Mouse (Mus musculus): Measurements from ENCODE around the gene Mesp2. TPM values are rescaled to one million over a fixed set of nuclear protein-coding genes. Genes with fewer than 3 reads are reported as not detected.

Gene Mesp2
- polyA plus RNA-seq, 1 experiment, result not detected

DNA sequence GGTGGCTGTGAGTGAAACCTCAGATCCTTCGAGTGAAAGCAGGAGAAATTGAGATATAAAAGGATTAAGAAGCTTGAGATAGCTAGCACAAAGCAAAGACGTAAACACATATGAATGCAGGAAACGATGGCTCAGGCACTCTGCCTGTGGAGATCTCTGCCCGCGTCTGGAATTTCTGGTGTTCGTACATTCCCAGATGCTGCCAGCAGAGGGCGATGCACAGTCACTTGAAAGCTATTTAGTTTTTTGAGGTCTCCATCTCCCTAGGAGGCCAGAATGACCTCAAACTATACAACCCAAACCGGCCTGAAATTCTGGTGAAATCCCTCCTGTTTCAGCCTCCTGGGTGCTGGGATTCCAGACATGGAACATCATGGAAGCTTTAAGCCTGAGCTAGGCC, 11.5 kb upstream of the Mesp2 start:
- no peak for TF ChIP-seq GATA1 (IDR thresholded peaks at IDR 0.05; ENCODE audit: low read length)

DNA sequence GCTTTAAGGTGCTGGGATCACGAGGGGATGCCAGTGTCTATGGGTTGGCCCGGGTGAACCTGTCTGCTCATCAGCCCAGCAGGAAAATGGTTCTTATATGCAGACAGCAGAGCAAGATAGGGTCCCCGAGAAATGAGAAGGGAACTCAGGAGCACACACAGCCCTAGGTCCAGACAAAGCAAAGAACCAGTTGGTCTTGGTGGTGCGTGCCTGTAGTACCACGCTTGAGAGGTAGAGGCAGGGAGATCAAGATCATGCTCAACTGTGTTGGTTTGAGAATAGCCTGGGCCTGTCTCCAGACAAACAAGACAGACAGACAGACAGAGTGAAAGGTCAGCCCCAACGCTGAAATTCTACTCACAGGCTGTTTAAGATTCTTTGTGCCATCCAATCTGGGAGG, 11.0 kb upstream of the Mesp2 start:
- TF ChIP-seq GATA1 (IDR thresholded peaks at IDR 0.05; ENCODE audit: low read length), result no peak

DNA sequence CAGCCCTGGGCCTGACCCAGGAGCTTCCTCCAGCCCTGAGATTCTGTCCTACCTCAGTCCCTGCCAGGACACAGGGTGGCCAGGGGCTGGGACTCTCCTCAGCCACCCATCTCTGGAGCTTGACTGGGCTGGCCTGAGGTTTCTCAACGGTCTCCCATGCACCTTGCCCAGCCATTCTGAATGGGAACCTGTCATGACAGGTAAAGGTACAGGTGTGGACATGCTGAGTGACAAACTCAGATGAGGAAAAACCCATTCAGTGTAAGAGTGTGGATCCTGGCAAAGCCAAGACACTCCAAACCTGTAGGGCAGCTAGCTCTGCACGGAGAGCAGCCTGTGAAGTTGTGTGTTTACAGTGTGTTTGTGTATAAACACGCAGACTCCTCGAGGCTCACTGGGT, 10.2 kb upstream of the Mesp2 start:
- TF ChIP-seq GATA1 (IDR thresholded peaks at IDR 0.05; ENCODE audit: low read length), result no peak

DNA sequence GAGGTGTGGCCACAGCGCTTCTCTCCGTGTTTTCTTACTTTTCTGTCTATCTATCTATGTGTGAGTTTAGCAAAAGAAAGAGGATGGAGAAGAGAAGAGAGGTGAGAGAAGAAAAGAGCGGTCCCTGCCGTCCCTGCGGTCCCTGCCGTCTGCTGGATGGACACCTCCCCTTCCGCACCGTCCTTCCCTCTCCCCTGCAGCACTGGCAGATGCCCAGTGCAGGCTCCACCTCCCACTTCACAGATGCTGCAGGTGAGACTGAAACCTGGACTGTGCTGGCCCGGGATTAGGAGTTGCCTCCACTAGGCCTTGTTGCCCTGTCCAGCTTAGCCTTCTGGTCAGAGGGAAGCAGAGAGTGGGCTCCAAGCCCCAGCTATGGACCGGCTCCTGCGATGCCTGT, 9.1 kb upstream of the Mesp2 start:
- TF ChIP-seq GATA1 (IDR thresholded peaks at IDR 0.05; ENCODE audit: low read length), result no peak

DNA sequence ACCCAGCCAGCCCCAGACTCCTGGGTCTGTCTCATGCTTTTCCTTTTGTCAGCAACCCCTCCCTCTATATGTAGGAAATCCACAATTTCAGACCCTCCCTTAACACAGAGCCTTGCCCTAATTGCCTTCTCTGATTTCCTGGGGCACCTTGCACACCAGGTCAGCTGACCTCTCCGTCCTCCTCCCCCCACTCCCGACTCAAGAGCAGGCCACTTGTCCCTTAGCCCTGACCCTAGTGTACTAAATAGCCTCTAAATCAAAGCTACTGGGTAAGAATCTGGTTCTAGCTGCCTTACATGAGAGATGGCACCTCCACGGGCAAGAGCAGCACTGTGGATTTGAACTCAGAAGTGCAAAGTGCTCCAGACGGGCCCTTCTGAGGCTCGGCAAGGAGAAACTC, 8.5 kb upstream of the Mesp2 start:
- no peak for TF ChIP-seq GATA1 (IDR thresholded peaks at IDR 0.05; ENCODE audit: low read length)

DNA sequence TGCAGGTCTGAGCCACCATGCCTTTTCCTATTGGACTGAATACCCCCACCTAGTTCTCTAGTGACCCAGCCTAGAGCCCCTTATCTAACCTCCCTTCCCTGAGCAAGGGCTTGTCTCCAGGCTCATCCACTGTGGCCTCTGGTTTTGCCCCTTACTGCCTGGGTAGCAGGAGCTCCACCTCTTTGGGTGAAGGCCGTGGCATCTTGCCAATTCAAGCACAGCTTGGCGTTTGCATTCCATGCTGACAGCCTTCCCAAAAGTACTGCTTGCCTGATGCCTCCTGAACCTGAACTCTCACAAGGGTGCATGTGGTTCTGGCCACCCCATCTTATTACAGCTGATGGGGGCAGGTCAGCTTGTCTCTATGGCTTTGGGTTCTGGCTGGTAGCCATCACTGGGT, 6.6 kb upstream of the Mesp2 start:
- TF ChIP-seq GATA1 (IDR thresholded peaks at IDR 0.05; ENCODE audit: low read length), result no peak

DNA sequence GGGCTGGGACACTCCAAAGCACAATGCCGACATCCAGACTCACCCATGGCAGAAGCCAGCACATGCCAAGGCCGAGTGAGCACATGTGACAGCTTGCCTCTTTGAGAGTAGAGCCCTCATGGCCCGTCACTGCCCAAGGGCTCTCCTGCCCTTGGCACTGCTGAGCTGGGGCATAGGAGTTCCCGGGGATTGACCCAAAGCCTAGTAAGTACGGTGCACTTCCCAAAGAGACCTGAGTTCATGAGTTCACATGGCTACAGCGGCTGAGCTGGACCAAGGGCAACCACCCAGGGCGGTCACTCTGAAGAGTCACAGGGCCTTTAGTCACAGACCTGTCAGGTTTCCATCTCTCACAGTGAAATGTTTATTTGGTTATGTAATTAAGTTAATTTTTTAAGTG, 2.0 kb upstream of the Mesp2 start:
- no peak for TF ChIP-seq GATA1 (IDR thresholded peaks at IDR 0.05; ENCODE audit: low read length)

DNA sequence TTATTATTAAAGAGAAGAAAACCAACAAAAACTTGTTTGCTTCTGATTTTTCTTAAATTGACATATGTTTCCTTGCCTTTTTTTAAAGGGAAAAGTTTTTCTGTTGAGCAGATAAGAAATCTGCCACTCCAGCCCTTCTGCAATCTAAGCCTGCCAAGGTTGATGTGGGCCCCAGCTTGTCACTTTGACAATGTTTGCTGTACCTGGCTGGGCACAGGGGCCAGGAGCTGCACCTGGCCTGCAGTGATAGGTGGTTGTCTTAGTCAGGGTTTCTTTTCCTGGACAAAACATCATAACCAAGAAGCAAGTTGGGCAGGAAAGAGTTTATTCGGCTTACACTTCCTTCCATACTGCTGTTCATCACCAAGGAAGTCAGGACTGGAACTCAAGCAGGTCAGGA, 2.9 kb downstream of the Mesp2 start:
- no peak for TF ChIP-seq GATA1 (IDR thresholded peaks at IDR 0.05; ENCODE audit: low read length)

DNA sequence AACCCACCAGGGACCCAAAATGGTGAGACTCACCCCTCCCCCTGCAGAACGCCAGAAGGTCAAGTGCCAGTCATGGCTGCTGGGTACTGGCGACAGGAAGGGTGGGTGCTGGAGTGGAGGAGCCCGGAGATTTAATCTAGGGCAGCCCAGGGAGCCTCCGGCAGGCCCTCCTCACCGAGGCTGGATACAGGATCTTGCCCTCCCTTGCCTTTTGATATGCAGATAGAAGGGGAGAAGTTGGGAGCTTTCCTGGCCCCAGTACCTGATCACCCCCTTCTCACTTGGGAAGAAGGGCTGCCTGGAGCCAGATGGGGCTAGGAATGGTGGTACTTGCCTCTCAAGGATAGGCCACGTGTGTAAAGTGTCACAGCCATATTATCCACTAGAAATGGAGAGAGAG, 7.8 kb downstream of the Mesp2 start:
- no peak for TF ChIP-seq GATA1 (IDR thresholded peaks at IDR 0.05; ENCODE audit: low read length)

DNA sequence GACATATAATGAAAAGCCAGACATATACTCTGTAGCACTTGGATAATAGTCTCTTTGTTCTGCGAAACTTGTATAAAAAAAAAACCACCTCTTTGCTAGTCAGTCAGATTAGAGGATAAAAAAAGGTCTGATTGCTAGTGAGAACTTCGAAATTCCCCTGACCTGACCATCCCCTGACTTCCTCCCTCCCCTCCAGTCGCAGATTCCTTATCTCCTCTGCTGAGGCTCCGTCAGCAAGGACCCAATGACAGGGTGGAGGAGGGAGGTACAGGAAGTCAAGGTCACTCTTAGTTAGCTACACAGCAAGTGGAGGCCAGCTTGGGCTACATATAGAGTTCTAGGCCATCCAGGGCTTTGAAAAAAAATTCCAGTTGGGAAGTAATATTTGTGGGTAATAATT, 9.0 kb downstream of the Mesp2 start:
- no peak for TF ChIP-seq GATA1 (IDR thresholded peaks at IDR 0.05; ENCODE audit: low read length)

DNA sequence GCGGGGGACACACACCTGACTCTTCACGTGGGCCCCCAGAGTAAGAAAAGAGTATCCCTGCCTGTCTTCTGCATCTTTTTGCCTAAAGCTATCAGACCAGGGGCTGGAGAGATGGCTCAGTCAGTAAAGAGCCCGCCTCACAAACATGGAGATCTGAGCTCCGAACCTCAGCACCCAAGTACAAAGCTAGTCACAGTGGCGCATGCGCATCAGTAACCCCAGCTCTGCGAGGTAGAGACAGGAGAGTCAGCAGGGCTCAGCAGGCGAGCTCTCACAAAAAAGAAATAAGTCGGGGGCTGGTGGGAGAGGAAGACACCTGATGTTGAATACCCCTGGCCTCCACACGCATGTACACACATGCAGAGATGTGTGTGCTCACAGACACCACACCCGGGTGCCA, 9.5 kb downstream of the Mesp2 start:
- TF ChIP-seq GATA1 (IDR thresholded peaks at IDR 0.05; ENCODE audit: low read length), result no peak

DNA sequence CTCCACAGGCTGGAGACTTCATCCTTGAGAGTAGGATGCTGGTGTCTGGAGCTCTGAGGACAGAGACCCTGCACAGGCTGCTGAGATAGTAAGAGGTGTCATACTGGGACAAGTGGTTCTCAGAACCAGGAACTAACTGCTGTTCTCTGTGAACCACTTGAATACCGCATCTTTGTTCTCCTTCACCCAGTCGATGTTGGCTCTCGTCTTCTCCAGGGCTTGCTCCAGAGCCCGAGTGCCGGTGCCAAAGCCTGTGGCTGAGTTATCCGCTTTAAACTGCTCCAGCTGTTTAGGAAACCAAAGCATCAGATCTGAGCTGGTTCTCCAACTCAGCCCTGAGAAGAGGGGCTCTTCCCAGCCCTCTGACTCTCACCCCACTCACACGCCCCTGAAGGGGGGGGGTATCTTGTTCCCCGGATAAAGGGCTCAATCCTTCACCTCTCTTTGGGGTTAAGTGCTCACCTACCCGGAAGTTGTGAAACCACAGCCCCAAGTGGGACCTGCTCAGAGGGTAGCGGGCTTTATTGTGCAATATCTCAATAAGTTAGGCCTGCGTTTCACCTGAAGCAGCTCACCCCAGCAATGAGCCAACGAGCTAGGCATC, 11.7 kb downstream of the Mesp2 start:
- TF ChIP-seq GATA1 (IDR thresholded peaks at IDR 0.05; ENCODE audit: low read length), result no peak

DNA sequence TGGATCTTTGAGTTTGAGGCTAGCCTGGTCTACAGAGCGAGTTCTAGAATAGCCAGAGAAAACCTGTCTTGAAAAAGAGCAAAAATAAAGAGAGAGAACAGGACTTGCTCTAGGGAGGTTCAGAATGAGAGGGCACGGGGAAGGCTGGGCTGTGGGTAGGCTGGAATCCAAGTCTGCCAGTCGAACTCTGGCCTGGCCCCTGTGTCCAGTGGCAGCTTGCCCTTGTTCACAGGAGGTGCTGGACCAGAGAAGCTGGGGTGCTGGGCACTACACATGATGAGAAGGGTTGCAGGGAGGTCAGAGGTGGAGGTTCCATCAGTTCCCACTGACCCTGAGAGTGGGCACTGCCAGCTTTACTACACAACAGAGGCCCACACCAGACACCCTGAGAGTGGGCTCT, 17.8 kb downstream of the Mesp2 start:
- TF ChIP-seq GATA1 (IDR thresholded peaks at IDR 0.05; ENCODE audit: low read length), result no peak

DNA sequence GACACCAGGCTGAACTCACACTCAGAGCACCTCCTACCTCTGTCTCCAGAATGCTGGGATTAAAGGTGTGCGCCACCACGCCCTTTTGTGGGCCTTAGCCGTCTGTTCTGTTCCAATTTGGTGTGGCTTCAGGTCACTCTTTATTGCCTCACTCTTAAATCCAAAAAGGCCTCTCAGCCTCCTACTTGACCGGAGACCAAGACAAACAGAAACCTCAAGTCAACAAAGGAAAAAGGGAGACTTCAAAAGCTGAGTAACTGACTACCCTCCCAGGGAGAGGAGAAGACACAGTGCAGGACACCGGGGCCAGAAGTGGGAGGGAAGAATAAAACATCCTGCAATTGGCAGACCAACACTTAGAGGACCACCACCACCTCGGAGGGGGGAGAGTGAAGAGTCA, 20.6 kb downstream of the Mesp2 start:
- no peak for TF ChIP-seq GATA1 (IDR thresholded peaks at IDR 0.05; ENCODE audit: low read length)

DNA sequence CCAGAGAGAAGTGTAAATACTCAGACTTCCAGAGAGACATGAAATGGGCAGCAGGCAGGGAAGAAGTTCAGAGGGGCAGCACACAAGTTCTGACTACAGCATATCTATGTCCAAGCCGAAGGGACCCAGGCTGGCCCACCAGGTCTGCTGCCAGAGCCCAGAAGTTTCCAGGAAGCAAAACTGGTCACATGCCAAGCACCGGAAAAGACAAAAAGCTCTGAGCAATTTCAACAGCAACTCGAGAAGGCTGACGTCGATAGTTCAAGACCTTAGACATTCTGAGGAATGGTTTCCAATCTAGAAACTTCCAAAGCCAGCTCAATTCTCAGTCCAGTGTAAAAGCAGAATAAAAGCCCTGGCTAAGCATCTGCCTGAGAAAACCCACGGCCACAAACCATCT, 21.1 kb downstream of the Mesp2 start:
- TF ChIP-seq GATA1 (IDR thresholded peaks at IDR 0.05; ENCODE audit: low read length), result no peak

DNA sequence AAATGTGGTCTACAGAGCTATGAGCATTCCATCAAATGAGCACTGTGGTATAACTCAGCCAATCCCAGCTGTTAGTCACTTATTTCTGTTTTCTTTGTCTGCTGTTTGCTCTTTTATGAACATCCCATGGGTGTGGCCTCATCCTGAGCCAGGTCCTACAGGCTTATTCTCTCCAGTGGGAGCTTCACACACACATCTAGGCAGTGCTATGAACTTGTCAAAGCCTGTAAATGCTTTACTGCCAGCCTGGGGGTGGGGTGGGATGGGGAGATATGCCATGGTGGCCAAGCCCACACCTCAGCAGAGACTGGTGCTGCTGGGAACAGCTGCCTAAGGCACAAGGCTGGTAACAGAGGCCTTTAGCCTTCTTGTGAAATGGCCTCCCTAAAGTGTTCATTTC, 22.5 kb downstream of the Mesp2 start:
- TF ChIP-seq GATA1 (IDR thresholded peaks at IDR 0.05; ENCODE audit: low read length), result no peak

DNA sequence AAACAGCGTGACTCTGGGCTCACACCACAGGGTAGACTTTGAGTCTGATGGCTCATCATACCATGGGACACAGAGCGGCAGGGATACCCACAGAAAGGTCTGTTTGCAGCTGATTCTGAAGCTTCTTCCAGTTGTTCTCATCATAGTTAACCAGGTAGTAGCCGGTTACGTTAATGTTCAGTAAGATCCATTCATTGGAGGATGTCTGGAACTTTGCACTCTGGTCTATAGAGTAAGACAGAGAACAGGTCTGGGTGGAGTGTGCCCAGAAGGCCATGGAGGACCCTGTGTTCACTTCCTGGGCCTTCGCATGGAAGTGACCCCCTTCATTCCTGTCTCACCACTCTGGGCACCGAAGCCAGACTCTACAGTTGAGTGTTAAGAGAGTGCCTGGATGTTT, 24.7 kb downstream of the Mesp2 start:
- TF ChIP-seq GATA1 (IDR thresholded peaks at IDR 0.05; ENCODE audit: low read length), result no peak

DNA sequence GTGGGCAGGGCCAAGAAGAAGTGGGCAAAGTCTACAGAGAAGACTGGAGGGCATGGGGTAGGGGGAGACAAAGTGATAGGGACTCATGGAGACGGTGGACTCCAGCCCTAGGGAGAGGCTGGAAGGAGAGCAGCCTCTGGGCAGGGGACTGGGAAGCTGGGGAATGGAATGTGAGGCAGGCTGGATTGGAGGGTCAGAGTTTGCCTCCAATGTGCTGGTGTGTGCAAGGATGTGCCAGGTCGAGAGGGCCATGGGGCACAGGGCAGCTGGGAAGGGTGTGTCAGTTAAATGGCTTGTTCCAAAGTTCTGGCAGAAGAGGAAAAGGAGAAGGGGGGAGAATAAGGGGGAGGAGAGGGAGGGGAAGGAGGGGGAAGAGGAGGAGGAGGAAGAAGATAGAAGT, 26.7 kb downstream of the Mesp2 start:
- TF ChIP-seq GATA1 (IDR thresholded peaks at IDR 0.05; ENCODE audit: low read length), result no peak

Measured in G1E-ER4 (cell line).